Mouse (Mus musculus): ENCODE results near the gene Ppp1r27. TPM values are rescaled to one million over a fixed set of nuclear protein-coding genes. Genes with fewer than 3 reads are reported as not detected.
"Not testable (repeated sequence)": the region's sequence is repeated elsewhere in the genome, so short reads cannot be mapped to it uniquely, and the experiment has no call there.

Gene Ppp1r27
- polyA plus RNA-seq, 1 experiment from 2014 or later = not detected

- Histone ChIP-seq H3K4me1 (replicated peaks) (peaks cover 31% of the 10 kb centered on the region), H3K9me3 (no peaks in the 10 kb centered on the region), H3K4me2 (replicated peaks) (peak overlapping the region; percentile 85), H3K9ac (replicated peaks) (peak overlapping the region; percentile 74), H3K4me3 (replicated peaks) (peak overlapping the region; percentile 90), H3K27me3 (no peaks in the 10 kb centered on the region), H3K27ac (peak overlapping the region; percentile 88), H3K36me3 (peaks cover 42% of the 10 kb centered on the region)
- ATAC-seq = no peak; the same call in 1 of the 2 replicates
- WGBS = under 1% methylated on average over 23 of the region's 23 CpGs
Observed at GRCm38 (mm10) chr11:120573585-120574277, 22.8 kb upstream of the Ppp1r27 start.

DNA sequence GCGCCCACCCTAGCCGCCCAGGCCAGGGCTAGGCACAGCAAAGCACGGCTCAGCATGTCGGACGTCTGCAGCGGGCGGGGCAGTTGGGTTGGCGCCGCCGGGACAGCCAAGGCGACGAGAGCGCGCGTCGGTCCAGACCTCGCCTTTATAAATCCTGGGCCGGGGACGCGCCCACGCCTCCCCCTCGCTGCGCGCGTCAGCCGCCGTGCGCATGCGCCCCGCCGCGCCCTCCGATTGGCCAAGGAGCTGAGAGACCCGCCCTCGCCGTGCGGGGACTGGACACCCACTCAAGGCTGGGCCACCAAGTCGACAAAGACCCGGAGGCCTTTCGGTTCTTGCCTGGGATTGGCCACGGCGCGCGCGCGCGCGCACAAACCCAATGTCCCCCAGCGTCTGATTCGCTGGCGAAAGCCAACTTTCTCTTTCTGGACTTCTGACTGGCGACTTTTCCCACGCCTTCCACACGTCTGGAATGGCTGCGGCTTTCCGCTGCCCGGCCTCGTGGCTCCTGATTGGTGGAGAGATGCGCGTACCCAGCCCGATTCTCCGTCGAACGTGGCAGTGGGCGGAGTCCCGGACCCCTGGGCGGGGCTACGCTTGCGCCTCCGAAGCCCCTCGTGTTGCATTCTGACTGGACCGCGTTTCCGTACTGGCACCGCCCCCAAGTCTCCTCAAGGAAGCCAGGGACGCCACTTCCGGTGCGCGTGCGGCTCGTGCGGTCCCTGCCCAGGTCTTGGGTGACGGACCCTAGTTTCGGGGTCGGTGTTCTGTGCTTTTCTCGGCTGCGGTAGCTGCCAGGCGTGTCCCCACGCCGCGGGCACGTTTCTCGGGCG, 22.0 kb upstream of the Ppp1r27 start, which contains the start of gene P4hb:
Gene P4hb, minus strand, starts transcription at position 502 of the 833 bp plus-strand sequence.
- H3K27me3 ChIP-seq = no peaks in the 10 kb centered on the region
- H3K9me3 ChIP-seq = no peaks in the 10 kb centered on the region
- peaks cover 42% of the 10 kb centered on the region for H3K36me3 ChIP-seq
- peak within 1 kb of the TSS; percentile 90 for H3K4me3 ChIP-seq (replicated peaks)
- H3K4me1 ChIP-seq (replicated peaks) = peaks cover 28% of the 10 kb centered on the region
- under 1% methylated on average over 93 of the region's 94 CpGs for WGBS
- peak within 1 kb of the TSS; percentile 91 for H3K4me2 ChIP-seq (replicated peaks)
- H3K9ac ChIP-seq (replicated peaks) = peak within 1 kb of the TSS; percentile 83
- peak within 1 kb of the TSS; percentile 88 for H3K27ac ChIP-seq
- ATAC-seq = peak; percentile 98

- WGBS = under 1% methylated on average over 22 of the region's 24 CpGs
- peaks cover 28% of the 10 kb centered on the region for H3K4me1 ChIP-seq (replicated peaks)
- H3K27ac ChIP-seq = peak overlapping the region; percentile 88
- peak overlapping the region; percentile 90 for H3K4me3 ChIP-seq (replicated peaks)
- peaks cover 42% of the 10 kb centered on the region for H3K36me3 ChIP-seq
- peak overlapping the region; percentile 83 for H3K9ac ChIP-seq (replicated peaks)
- no peaks in the 10 kb centered on the region for H3K27me3 ChIP-seq
- H3K4me2 ChIP-seq (replicated peaks) = peak overlapping the region; percentile 91
- H3K9me3 ChIP-seq = no peaks in the 10 kb centered on the region
- ATAC-seq = peak; percentile 53
Observed at GRCm38 (mm10) chr11:120572417-120572751, 21.5 kb upstream of the Ppp1r27 start.

- Histone ChIP-seq H3K27me3 (no peaks in the 10 kb centered on the region), H3K9ac (replicated peaks) (peak overlapping the region; percentile 83), H3K4me1 (replicated peaks) (peaks cover 28% of the 10 kb centered on the region), H3K27ac (peak overlapping the region; percentile 88; the same call in 1 of the 2 replicates), H3K36me3 (peaks cover 43% of the 10 kb centered on the region), H3K4me3 (replicated peaks) (peak overlapping the region; percentile 90), H3K9me3 (no peaks in the 10 kb centered on the region), H3K4me2 (replicated peaks) (peak overlapping the region; percentile 91)
- no peak for ATAC-seq
- WGBS = 17% methylated on average over 11 of the region's 11 CpGs
Observed at GRCm38 (mm10) chr11:120571754-120572416, 21.0 kb upstream of the Ppp1r27 start.

- peak overlapping the region; percentile 91 for H3K4me2 ChIP-seq (replicated peaks)
- peaks cover 28% of the 10 kb centered on the region for H3K4me1 ChIP-seq (replicated peaks)
- H3K4me3 ChIP-seq (replicated peaks) = peak overlapping the region; percentile 90
- no peak for ATAC-seq
- peak overlapping the region; percentile 83 for H3K9ac ChIP-seq (replicated peaks)
- WGBS = 89% methylated on average over 3 of the region's 3 CpGs
- no peaks in the 10 kb centered on the region for H3K27me3 ChIP-seq
- H3K36me3 ChIP-seq = peaks cover 50% of the 10 kb centered on the region
- no peaks in the 10 kb centered on the region for H3K9me3 ChIP-seq
- H3K27ac ChIP-seq = no peak overlapping the region
Observed at GRCm38 (mm10) chr11:120571122-120571521, 20.2 kb upstream of the Ppp1r27 start.

GRCm38 (mm10) chr11:120568324-120568723, 17.4 kb upstream of the Ppp1r27 start:
- no peak overlapping the region for H3K4me2 ChIP-seq (replicated peaks)
- no peak for ATAC-seq
- no peak overlapping the region for H3K9ac ChIP-seq (replicated peaks)
- H3K27ac ChIP-seq = no peak overlapping the region
- H3K4me1 ChIP-seq (replicated peaks) = peaks cover 14% of the 10 kb centered on the region
- peaks cover 78% of the 10 kb centered on the region for H3K36me3 ChIP-seq
- H3K4me3 ChIP-seq (replicated peaks) = no peak overlapping the region
- no peaks in the 10 kb centered on the region for H3K9me3 ChIP-seq
- WGBS = 95% methylated on average over 6 of the region's 6 CpGs
- no peaks in the 10 kb centered on the region for H3K27me3 ChIP-seq

DNA sequence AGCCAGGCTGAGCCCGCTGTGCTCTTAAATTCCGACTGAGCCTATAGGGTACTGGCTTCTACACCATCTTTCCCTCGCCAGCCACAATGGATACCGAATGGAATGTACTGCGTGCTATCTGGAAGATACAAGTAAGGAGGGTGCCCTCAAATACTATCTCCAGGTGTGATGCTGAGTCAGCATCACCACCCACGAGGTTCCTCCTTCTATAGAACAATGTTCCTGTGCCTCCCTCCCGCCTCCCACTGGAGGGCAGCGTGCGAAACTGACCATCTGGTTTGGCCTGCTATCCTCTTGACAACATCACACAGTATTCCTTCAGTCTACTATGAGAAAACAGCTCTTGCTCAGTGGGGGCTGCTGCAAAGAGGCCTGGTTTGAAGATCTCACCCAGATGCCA, 14.2 kb upstream of the Ppp1r27 start:
- no peaks in the 10 kb centered on the region for H3K9me3 ChIP-seq
- WGBS = 90% methylated on average over 9 of the region's 9 CpGs
- no peaks in the 10 kb centered on the region for H3K27me3 ChIP-seq
- no peak overlapping the region for H3K4me3 ChIP-seq (replicated peaks)
- H3K4me1 ChIP-seq (replicated peaks) = no peaks in the 10 kb centered on the region
- no peak overlapping the region for H3K9ac ChIP-seq (replicated peaks)
- H3K36me3 ChIP-seq = peaks cover 95% of the 10 kb centered on the region
- ATAC-seq = no peak
- no peak overlapping the region for H3K27ac ChIP-seq
- no peak overlapping the region for H3K4me2 ChIP-seq (replicated peaks)

DNA sequence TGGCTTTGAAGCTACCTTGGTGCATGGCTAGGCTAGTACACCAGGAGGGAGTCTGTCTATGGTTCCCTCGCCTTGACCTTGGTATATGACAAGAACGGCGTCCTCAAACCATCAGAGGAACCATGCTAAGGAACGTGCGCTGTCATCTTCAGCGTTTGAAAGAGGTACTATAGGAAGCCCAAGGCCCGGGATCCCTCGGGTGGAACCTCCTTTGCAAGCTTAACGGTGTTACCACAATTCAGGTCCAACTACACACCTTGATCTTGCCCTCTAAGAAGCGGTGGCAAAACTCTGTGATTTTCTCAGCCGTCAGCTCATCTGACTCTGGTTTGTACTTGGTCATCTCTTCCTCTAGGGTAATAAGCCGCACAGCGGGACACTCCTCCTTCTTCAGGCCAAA, 12.0 kb upstream of the Ppp1r27 start:
- 97% methylated on average over 13 of the region's 13 CpGs for WGBS
- Histone ChIP-seq H3K9me3 (no peaks in the 10 kb centered on the region), H3K4me2 (replicated peaks) (no peak overlapping the region), H3K36me3 (peaks cover 92% of the 10 kb centered on the region), H3K27me3 (no peaks in the 10 kb centered on the region), H3K27ac (no peak overlapping the region), H3K9ac (replicated peaks) (no peak overlapping the region), H3K4me3 (replicated peaks) (no peak overlapping the region), H3K4me1 (replicated peaks) (no peaks in the 10 kb centered on the region)
- ATAC-seq = no peak

- no peaks in the 10 kb centered on the region for H3K9me3 ChIP-seq
- 96% methylated on average over 13 of the region's 13 CpGs for WGBS
- no peak for ATAC-seq
- no peak overlapping the region for H3K27ac ChIP-seq
- peaks cover 74% of the 10 kb centered on the region for H3K36me3 ChIP-seq
- H3K4me2 ChIP-seq (replicated peaks) = no peak overlapping the region
- H3K4me1 ChIP-seq (replicated peaks) = no peaks in the 10 kb centered on the region
- no peaks in the 10 kb centered on the region for H3K27me3 ChIP-seq
- H3K4me3 ChIP-seq (replicated peaks) = no peak overlapping the region
- H3K9ac ChIP-seq (replicated peaks) = no peak overlapping the region
Observed at GRCm38 (mm10) chr11:120560952-120561728, 10.2 kb upstream of the Ppp1r27 start.

DNA sequence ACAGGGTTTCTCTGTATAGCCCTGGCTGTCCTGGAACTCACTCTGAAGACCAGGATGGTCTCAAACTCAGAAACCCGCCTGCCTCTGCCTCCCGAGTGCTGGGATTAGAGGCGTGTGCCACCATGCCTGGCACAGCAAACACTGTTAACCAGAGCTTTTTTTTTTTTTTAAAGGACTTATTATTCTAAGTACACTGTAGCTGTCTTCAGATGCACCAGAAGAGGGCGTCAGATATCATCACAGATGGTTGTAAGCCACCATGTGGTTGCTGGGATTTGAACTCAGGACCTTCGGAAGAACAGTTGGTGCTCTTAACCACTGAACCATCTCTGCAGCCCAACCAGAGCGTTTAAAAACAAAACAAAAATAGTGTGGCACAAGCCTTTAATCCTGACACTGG, 7.9 kb upstream of the Ppp1r27 start:
- not testable (repeated sequence) for H3K4me3 ChIP-seq (replicated peaks); H3K4me2 ChIP-seq (replicated peaks); H3K4me1 ChIP-seq (replicated peaks); H3K9me3 ChIP-seq; H3K27me3 ChIP-seq; ATAC-seq; H3K9ac ChIP-seq (replicated peaks); H3K27ac ChIP-seq
- peaks cover 52% of the 10 kb centered on the region for H3K36me3 ChIP-seq
- WGBS = 91% methylated on average over 6 of the region's 6 CpGs

- Histone ChIP-seq H3K4me2 (replicated peaks) (no peak overlapping the region), H3K9ac (replicated peaks) (no peak overlapping the region), H3K27me3 (no peaks in the 10 kb centered on the region), H3K4me1 (replicated peaks) (peaks cover 3% of the 10 kb centered on the region), H3K4me3 (replicated peaks) (no peak overlapping the region), H3K36me3 (peaks cover 16% of the 10 kb centered on the region), H3K27ac (no peak overlapping the region), H3K9me3 (no peaks in the 10 kb centered on the region)
- no peak for ATAC-seq
- 88% methylated on average over 2 of the region's 2 CpGs for WGBS
Observed at GRCm38 (mm10) chr11:120555260-120555659, 4.3 kb upstream of the Ppp1r27 start.

Measured in midbrain, embryonic 13.5 days (tissue).